Mouse (Mus musculus): ENCODE measurements around the gene Kcnq2.

DNA sequence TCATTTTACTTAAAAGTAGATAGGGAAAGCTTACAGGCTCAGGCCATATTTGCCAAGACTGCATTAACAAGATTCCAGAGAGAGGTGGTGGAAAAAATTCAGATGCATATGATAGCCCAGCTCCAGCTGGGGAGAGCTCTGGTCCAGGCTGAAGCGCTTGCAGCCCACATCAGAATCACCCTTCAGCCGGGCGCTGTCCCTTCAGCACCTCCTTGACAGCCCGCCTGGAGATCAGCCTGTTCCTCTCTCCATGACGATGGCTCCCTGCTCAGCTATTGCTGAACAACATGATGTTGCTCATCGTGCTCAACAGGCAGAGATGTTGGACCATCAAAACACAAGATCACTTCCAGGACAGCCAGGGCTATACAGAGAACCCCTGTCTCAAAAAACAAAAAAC is 1.8 kb upstream of the Kcnq2 start:
- TF ChIP-seq CTCF (IDR thresholded peaks at IDR 0.05; ENCODE audit: borderline replicate concordance, extremely low read depth, insufficient read depth, insufficient read length) (no peak), POLR2A (IDR thresholded peaks at IDR 0.05; ENCODE audit: borderline replicate concordance, extremely low read depth, insufficient read depth, insufficient read length, poor library complexity, severe bottlenecking) (no peak)

All from brain, embryonic 14.5 days (tissue).